Mouse (Mus musculus): Measurements from ENCODE around the gene Spats2.

DNA sequence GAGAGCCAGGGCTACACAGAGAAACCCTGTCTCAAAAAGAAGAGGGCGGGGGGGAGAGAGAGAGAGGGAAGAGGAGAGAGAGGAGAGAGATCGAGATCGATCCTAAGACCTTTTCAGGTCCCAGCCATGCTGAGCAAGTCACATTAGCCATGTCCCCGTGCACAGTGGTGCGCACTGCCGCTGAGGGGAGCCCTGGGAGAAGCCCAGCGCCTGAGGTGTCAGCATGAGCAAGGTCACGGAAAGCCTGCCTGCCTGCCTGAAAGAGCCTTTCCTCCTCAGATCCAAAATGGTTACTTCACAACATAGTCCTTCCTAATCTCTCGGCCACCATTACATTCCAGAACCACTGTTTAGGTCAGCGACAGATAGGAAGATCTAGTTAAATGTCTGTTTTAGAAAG, 68.6 kb downstream of the Spats2 start:
- no peak for TF ChIP-seq CTCF (IDR thresholded peaks at IDR 0.05; ENCODE audit: extremely low read depth, insufficient read depth, low read length)
- no peak for TF ChIP-seq POLR2A (IDR thresholded peaks at IDR 0.05; ENCODE audit: extremely low read depth, insufficient read depth, low read length)
